Mouse (Mus musculus): ENCODE data around the gene Sp100. TPM values are rescaled to one million over a fixed set of nuclear protein-coding genes. Genes with fewer than 3 reads are reported as not detected.
"Not testable (repeated sequence)": the region's sequence is repeated elsewhere in the genome, so short reads cannot be mapped to it uniquely, and the experiment has no call there.

Sp100 gene
- total RNA-seq (2017), result 539 and 547 TPM in 2 replicates

DNA sequence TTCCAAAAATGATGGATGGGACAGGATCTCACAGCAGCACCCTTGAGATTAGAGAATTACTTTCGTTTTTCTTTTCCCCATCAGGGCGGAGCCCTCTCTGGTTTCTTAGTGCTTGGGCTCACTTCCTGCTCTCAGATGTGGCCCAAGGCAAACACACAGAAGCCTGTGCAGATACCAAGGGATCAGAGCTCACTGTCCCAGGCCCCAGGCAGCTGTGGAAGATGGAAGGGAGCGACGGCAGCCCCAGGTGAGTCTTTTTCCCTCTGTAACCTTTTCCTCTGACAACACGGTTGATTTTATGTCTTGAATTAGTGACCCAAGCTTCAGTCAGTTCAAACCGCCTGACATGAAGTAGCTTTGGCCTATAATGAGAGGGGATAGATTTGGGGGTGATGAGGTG is at the start of gene Sp100:
Gene Sp100, plus strand, starts transcription at position 108 of the 400 bp plus-strand sequence.
- ATAC-seq (ENCODE audit: extremely low read depth, insufficient number of reproducible peaks, low FRiP score, poor library complexity, severe bottlenecking), result not testable (repeated sequence)

DNA sequence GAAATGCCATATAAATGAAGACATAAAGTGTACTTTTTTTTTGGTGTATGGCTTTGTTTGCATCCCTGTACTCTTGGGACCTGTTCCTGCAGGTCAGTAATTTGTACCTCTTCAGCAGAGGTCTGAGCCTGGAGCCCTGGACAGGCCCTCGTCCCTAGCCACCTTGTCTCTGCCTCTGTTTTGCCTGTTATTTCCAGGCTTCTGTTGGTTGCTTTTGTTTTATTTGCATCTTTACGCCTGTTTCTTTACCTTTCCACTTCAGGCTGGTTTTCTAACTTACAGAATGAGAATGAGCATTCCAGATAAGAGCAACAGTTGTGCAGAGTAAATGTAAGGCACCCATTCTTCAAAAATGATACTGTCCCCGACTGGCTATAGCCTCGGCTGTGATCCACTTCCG is 49.7 kb upstream of the Sp100 start, which contains the start of gene Sp140:
Gene Sp140, plus strand, starts transcription at position 301 of the 400 bp plus-strand sequence.
- ATAC-seq (ENCODE audit: extremely low read depth, insufficient number of reproducible peaks, low FRiP score, poor library complexity, severe bottlenecking), result not testable (repeated sequence)

DNA sequence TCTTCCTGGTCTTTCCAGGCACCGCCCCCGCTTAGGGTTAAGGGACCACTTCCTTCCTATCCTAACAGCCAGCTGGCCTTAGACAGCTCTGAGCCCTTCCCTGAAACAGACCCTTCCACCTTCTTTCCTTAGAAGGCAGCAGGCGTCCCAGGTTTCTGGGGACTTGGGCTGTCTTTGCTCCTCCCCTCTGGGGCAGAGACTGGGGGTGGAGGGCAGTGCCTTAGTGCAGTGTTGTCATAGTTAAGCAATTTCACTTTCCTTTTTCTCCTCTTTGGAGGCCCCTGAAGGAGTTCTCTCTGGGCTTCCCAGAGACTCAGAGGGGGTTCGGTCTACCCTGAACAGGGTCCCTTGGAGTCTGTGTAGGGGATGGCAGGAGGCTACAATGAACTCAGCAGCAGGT is 49.0 kb upstream of the Sp100 start:
- ATAC-seq (ENCODE audit: extremely low read depth, insufficient number of reproducible peaks, low FRiP score, poor library complexity, severe bottlenecking), result 0 out of 2 replicates have a peak, but pooled peaks have one; percentile 26

DNA sequence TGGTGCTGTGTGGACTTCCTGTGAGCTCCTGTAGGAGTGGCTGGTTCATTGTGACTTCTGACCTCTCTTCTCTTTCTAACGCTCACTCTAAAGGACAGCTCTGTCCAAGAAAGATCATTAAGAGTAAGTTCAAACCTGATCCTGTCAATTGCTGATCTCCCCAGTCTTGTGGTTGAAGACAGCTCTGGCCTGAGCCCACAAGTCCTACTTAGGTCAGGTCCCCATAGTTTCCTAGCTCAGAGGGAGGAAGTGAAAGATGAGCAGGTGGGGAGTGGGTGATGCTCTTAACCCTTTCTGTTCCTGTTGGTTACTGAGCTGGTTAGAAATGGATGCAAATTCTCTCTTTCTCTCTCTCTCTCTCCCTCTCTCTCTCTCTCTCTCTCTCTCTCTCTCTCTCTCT is 45.4 kb upstream of the Sp100 start:
- not testable (repeated sequence) for ATAC-seq (ENCODE audit: extremely low read depth, insufficient number of reproducible peaks, low FRiP score, poor library complexity, severe bottlenecking)

DNA sequence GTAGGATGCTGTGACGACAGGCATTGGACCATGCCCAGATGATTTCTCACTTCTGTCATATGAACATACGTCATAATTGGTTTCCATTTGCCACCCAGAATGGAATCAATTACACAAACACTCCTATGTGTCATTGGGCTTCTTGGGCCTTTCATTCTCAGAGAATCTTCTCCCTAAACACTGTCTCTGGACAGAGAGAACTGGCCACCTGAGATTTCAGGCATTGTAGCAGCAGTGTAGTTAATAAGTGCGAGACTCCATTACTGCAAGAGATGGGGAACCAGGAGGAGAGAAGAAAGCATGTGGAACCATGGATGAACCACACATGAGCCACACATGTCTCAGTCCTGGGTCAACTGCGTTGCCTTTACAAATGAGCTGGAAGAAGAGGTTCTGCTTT is 41.4 kb upstream of the Sp100 start:
- ATAC-seq (ENCODE audit: extremely low read depth, insufficient number of reproducible peaks, low FRiP score, poor library complexity, severe bottlenecking), result not testable (repeated sequence)

DNA sequence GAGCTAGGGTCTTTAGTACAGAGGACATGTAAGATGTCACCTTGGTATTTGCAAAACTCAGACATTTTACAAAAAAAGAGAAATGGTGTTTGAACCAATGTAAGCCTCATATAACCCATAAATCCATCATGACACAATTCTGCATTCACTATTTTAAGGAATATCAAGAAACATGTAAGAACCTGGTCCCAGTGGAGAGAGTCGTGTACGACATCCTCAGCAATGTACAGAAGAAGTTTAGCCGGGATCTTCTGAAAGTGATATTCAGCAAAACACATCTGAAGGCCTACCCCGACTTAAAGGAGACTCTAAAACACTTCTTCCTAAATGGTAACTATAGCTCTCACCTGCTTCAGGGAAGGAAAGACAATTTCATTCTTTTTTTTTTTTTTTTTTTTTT is 39.2 kb upstream of the Sp100 start:
- ATAC-seq (ENCODE audit: extremely low read depth, insufficient number of reproducible peaks, low FRiP score, poor library complexity, severe bottlenecking), result not testable (repeated sequence)

DNA sequence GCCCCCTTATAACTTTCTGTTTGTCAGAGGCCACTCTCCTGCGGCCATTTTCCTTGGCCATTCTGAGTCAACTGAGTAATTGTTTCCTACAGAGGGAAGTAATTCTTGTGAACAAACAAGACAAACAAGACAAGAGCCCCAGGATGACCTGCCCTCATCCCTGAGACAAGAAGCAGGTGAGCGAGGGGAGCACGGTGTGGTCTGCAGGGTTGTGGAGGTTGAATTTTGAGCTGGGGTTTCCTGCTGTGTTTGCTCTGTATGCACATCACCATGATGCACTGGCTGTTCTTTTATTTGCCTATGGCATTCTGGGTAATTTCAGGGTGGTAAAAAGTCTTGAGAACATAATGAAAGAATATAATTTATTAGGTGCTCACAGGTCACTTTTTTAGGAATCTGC is 34.7 kb upstream of the Sp100 start:
- ATAC-seq (ENCODE audit: extremely low read depth, insufficient number of reproducible peaks, low FRiP score, poor library complexity, severe bottlenecking), result not testable (repeated sequence)

DNA sequence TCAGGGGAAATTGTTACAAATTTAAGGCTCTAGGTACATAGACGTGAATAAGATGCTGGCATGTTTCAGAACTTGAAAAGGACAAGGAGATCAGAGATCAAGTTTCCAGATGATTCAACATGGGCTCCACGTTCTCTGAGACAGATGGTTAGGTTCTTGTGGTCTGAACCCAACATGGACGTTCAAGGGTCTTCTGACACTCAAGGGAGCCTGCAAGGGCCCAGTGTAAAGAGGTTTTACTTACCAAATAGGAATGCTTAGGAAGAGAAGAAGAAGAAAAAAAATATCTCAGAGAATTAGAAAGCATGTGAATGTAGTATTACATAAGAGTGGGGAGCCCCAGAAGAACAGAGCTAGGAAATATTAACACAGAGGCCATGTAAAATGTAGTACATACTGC is 34.0 kb upstream of the Sp100 start:
- ATAC-seq (ENCODE audit: extremely low read depth, insufficient number of reproducible peaks, low FRiP score, poor library complexity, severe bottlenecking), result not testable (repeated sequence)

DNA sequence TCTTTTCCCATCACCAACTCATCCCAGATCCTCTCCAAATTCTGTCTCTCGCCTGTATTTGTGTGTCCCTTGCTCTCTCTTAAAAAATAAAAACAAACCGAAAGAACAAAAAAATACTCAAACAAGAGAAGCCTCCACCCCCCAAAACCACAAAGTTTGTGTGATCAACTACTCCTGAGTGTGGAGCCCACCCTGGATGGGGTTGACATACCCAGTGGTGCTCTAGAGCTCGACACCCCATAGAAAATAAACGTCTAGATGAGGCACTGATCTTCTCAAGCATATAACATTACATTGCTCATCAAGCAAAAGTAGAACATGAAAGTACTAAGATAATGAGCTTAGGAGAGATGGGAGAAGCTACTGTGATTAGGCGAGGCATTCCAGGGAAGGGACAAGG is 32.6 kb upstream of the Sp100 start:
- ATAC-seq (ENCODE audit: extremely low read depth, insufficient number of reproducible peaks, low FRiP score, poor library complexity, severe bottlenecking), result not testable (repeated sequence)

DNA sequence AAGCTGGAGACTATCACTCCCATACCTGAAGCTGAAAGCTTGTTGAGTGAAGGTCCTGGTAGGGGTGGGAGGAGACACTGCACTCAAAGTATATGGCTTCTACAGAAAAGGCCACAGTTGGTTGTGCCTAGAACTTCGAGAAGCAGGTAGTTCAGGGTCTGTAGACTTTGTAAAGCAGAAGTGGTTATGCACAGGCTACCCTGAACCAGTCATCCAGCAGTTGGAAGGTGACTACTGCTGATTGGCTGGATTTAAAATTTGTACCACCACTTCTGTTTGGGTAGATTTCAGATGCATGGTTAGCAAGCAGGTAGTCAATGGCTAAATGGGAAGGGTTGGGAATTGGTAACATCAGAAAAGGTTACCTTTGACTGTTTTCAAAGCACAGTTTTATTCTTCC is 31.1 kb upstream of the Sp100 start:
- not testable (repeated sequence) for ATAC-seq (ENCODE audit: extremely low read depth, insufficient number of reproducible peaks, low FRiP score, poor library complexity, severe bottlenecking)

DNA sequence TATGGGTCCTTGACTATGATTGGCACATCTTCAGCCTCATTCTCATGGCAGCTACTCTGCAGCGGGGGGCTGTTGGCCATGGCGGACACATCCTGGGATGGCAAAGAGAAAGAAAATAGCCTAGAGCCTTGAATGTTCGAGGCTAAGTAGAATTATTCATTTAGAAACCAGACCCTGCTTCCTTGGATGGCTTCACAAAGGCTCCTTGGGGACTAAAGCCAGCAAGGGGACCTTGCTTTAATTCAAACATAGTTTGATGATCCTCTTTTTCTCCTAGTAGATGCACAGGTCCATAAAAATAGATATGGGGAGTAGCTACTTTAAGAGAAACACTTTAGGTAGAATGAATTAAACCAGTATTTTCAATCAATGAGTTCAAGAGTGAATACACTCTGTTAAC is 12.9 kb upstream of the Sp100 start:
- not testable (repeated sequence) for ATAC-seq (ENCODE audit: extremely low read depth, insufficient number of reproducible peaks, low FRiP score, poor library complexity, severe bottlenecking)

DNA sequence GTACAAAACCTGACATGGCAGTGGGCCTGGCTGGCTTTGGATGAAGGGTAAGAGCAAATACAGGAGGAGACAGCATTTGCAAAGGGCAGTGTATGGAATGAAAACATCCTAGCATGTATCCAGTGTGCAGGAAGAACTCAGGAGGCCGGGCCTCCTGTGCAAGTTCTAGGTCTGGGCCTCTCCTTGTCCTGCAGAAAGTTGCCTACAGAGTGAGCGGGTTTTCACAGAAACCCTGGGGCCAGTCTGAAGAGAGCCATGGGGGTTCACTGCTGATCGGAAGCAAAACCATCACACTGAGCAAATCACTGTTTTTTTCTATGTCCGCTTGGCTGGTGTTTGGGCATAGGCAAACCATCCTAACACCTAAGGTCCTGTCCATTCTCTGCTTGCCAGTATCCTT is 11.6 kb upstream of the Sp100 start:
- ATAC-seq (ENCODE audit: extremely low read depth, insufficient number of reproducible peaks, low FRiP score, poor library complexity, severe bottlenecking), result not testable (repeated sequence)

DNA sequence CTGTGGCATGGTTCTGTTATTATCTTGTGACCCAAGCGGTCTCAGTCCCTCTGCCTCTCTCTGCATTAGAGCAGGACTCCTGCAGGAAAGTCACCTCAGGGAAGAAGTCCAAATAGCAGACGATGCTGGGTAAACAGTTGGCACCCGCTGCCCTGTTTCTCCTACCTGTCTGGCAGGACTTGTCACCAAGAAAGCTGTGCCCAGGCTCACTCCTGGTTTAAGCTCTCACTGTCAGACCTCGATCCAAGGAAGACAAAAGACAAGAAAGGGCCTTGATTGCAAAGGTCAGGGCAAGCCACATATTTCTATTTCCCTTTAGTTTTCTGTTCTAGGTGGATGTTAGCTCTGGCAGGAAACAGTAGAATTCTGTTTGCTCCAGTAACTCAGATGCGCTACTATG is 736 bp downstream of the Sp100 start:
- not testable (repeated sequence) for ATAC-seq (ENCODE audit: extremely low read depth, insufficient number of reproducible peaks, low FRiP score, poor library complexity, severe bottlenecking)

DNA sequence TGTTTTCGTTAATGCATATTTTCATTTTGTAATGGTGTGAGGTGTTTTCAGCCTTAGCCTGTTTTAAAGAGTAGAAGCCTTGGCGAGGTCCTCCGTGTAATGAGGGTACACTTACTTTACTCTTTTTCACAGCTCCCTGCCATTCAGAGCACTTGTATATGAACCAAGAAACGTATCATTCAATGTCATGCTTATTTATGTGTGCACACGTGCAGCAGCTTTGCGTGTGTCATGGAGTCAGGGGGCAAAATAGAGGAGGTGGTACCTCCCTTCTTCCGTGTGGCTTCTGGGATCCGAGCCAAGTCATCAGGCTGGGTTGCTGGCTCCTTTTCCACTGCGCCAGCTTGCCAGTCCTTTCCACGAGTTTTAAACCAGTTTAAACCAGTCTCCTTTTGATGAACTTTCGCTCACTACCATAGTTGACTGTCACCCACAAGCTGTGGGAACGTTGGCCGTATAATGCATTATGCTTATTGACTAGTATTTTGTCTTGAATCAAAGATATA is 2.0 kb downstream of the Sp100 start:
- not testable (repeated sequence) for ATAC-seq (ENCODE audit: extremely low read depth, insufficient number of reproducible peaks, low FRiP score, poor library complexity, severe bottlenecking)

DNA sequence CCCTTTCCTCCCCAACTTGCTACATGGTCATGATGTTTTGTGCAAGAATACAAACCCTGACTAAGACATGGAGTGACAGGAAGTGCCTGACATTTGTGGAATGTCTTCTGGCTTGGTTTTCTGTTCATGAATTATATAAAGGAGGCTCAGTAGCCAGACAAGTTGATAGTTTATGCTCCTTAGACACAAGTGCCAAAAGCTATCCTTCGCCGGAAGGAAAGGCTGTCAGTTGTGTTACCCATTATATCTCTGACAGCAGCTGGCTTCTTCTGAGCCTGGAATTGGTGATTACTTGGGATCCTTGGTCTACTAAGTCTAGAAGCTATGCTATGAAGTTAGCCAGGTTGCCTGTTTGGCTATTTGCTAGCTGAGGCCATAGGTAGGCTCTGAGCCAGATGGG is 7.4 kb downstream of the Sp100 start:
- ATAC-seq (ENCODE audit: extremely low read depth, insufficient number of reproducible peaks, low FRiP score, poor library complexity, severe bottlenecking), result not testable (repeated sequence)

DNA sequence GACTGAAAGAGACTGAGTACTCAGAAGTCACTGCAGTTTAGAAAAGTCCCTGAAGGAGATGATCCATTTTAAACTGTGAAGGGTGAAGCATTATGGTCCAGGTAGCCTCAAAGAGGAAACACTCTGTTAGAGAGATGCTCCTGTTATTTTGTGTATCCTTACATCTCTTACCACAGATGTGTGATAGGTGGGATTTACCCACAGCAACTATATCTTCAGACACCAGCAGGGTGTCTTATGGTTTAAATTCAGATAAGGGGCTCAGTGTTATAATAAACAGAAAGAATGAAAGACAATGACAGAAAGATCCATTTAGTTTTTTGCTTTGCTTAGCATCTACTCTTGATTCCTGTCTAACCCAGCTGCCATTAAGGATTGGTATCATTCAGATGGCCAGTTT is 14.5 kb downstream of the Sp100 start:
- no peak for ATAC-seq (ENCODE audit: extremely low read depth, insufficient number of reproducible peaks, low FRiP score, poor library complexity, severe bottlenecking)

DNA sequence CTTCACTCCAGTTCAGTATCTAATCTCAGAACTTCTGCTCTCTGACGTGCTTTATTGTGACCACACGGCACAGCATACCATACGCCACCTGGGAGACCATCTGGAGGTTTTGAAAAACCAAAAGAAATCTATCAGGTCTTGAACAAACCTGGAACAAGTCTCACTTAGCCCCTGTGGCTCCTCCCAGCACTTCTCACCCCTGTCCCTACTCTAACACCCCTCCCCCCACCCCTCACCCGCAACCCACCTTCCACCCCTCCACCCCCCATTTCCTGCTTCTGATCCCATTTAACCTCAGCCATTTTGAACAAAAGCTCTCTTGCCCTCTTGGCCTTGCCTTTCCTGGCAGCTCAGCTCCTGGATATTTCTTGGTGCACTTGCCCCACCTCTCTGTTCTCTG is 30.4 kb downstream of the Sp100 start:
- no peak for ATAC-seq (ENCODE audit: extremely low read depth, insufficient number of reproducible peaks, low FRiP score, poor library complexity, severe bottlenecking)

DNA sequence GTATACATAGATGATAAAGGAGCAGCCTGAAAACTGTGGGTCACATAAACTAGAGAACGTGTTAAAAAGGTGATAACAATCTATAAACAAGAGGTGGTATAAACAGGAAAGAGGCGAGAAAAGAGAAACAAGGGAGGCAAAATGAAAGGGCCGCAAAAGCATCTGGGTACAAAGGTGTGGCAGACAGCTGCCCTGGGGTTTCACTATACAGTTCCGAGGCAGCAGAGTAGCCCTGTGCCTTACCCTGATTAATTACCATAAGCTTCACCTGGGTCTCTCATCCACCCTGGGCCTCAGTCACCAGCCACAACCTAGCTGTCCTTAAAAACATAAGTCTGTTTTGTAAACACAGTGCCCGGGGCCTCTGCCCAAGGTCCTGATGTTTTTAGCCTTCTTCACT is 36.9 kb downstream of the Sp100 start:
- no peak for ATAC-seq (ENCODE audit: extremely low read depth, insufficient number of reproducible peaks, low FRiP score, poor library complexity, severe bottlenecking)

DNA sequence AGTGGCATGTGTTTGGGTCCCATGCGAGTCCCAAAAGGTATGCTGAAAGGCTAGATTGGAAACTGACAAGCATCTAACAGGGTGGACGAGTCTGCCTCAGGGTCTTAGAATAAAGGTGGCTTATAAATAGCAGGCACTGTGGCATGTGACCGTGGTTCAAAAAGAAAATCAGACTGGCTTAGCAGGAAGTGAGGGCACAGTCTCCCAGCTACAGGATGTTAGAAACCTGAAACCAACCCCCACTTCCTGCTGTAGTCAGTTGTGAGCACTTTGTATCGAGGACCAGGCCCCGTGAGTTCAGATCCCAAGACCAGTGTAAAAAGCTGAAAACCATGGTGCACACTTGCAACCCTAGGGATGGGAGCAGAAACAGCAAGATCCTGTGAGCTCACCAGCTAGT is 37.6 kb downstream of the Sp100 start:
- ATAC-seq (ENCODE audit: extremely low read depth, insufficient number of reproducible peaks, low FRiP score, poor library complexity, severe bottlenecking), result peak; percentile 89

DNA sequence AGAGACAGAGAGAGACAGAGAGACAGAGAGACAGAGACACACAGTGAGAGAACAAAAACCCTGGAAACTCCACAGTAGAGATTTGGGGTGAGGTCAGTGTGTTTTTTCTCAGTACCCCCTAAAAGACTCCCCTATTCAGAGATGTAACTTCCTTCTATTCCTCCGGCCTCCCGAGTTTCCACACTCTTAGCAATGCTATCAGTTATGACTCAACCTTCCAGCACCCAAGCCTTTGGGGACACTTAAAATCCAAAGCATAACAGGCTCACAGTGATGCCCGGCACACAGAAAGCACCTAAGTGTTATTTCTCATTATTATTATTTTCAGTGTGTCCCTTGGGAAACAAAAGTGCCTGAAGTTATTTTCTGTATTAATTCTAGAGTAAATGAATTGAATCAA is 40.8 kb downstream of the Sp100 start:
- no peak for ATAC-seq (ENCODE audit: extremely low read depth, insufficient number of reproducible peaks, low FRiP score, poor library complexity, severe bottlenecking)

DNA sequence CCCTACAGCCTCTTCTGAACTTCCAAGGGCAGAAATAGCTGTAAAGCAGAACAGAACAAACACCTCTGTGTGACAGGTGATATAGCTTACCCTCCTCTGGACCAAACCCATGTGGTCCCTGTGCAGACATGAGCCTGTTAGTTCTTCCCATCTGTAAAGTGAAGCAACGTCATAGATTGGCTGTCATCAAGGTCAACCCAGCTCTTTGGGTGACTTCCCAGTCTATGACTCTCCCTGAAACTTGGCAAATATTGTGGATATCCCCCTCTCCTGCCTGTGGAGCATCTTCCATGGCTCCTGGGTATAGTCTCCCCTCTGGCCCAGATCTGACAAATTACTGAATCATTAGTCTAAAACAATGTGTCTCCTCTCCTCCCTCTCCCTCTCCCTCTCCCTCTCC is 42.5 kb downstream of the Sp100 start:
- ATAC-seq (ENCODE audit: extremely low read depth, insufficient number of reproducible peaks, low FRiP score, poor library complexity, severe bottlenecking), result no peak
